Mouse (Mus musculus) olfactory bulb, adult 2 months (tissue): ENCODE results near the gene Fam227b.

Experiments
- CTCF ChIP-seq: fragments of 200-500 bp; IDR thresholded peaks from 2 replicates; pipeline ENCODE4 v1.5.1; 2012; ENCODE audit warnings: low read depth, mild to moderate bottlenecking, low read length, moderate library complexity; ENCODE audit not compliant: insufficient read depth
- POLR2A ChIP-seq: fragments of 200-500 bp; IDR thresholded peaks from 2 replicates; pipeline ENCODE4 v1.6.1; 2012; ENCODE audit warnings: mild to moderate bottlenecking, low read depth, low read length, moderate library complexity; ENCODE audit not compliant: insufficient read depth

DNA sequence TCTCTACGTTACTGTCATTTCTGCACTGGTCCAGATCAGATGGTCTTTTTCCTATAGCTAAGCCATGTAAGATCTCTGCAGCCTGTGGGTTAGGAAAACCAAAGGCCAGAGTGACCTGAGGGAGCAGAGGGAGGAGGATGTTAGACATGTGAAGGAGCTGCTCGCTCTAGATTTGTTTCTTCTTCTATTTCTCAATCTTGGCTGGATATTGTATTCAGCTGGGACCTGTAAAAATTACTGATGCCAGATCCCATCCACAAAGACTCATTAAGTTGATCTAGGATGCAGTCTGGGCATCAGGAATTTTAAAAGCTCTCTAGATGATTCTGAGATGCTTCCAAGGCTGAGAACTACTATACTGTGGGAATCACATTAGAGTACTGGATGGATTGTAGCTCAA lies 111.2 kb downstream of the Fam227b start:
- TF ChIP-seq CTCF (no peak), POLR2A (no peak)
